Mouse (Mus musculus) heart, adult 9 months (tissue): Measurements from ENCODE around the gene Kdm6b.

Source experiments
- DNase-seq, 2 experiments: peaks; one replicate each; pipeline ENCODE4 v3.0.0; 2022; ENCODE audit warnings: low spot score in 2 of 2

Kdm6b gene

GRCm38 (mm10) chr11:69419443-69419812, 6.0 kb upstream of the Kdm6b start:
- DNase-seq: peak in 1 of 2 experiments; percentile 57

- DNase-seq: peak; percentile 96 to 98
Observed at GRCm38 (mm10) chr11:69418481-69419442, 5.3 kb upstream of the Kdm6b start.

- peak; percentile 94 to 96 for DNase-seq
Observed at GRCm38 (mm10) chr11:69417449-69418384, 4.2 kb upstream of the Kdm6b start.

GRCm38 (mm10) chr11:69416921-69417448, 3.5 kb upstream of the Kdm6b start:
- no peak for DNase-seq

- no peak for DNase-seq
Observed at GRCm38 (mm10) chr11:69416509-69416908, 3.0 kb upstream of the Kdm6b start.

GRCm38 (mm10) chr11:69415668-69416451, 2.4 kb upstream of the Kdm6b start:
- DNase-seq: peak in 1 of 2 experiments; percentile 36

- peak in 1 of 2 experiments; percentile 64 for DNase-seq
Observed at GRCm38 (mm10) chr11:69415327-69415667, 1.8 kb upstream of the Kdm6b start.

GRCm38 (mm10) chr11:69414421-69415326, 1.2 kb upstream of the Kdm6b start:
- peak in 1 of 2 experiments; percentile 63 for DNase-seq

GRCm38 (mm10) chr11:69412548-69412947, 927 bp downstream of the Kdm6b start:
- no peak for DNase-seq

GRCm38 (mm10) chr11:69411538-69412203, 1.8 kb downstream of the Kdm6b start:
- peak in 1 of 2 experiments; percentile 70 for DNase-seq

GRCm38 (mm10) chr11:69411073-69411535, 2.4 kb downstream of the Kdm6b start:
- DNase-seq: peak; percentile 92 to 93

GRCm38 (mm10) chr11:69410310-69411072, 3.0 kb downstream of the Kdm6b start:
- DNase-seq: peak; percentile 81 to 83

GRCm38 (mm10) chr11:69410045-69410309, 3.5 kb downstream of the Kdm6b start:
- DNase-seq: no peak

- peak; percentile 85 to 86 for DNase-seq
Observed at GRCm38 (mm10) chr11:69409378-69410044, 4.0 kb downstream of the Kdm6b start.

GRCm38 (mm10) chr11:69408541-69409377, 4.7 kb downstream of the Kdm6b start:
- DNase-seq: peak; percentile 92 to 95

GRCm38 (mm10) chr11:69407724-69408004, 5.8 kb downstream of the Kdm6b start:
- no peak for DNase-seq

GRCm38 (mm10) chr11:69406867-69407723, 6.4 kb downstream of the Kdm6b start:
- no peak for DNase-seq
